17 mouse cellular contexts compared by ENCODE assay signal in the genomic region with DNA sequence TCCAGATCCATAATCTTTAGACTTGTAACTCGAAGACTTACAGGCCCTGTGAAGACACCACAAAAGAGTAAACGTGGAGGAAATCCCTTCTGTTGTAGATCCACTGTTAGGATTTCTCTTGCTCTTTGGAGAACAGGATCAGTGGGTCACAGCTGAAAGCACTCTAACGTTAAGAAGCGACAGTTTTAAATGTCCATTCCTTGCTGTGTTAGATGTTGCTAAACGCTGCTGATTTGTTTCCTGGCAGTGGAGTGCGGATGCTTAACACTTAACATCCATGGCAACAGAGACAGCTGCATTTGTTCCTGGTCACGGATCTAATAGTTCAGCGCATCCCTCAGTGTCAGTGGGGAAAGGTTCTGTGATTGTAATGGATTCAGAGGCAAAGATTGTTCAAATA. TPM values are rescaled to one million over a fixed set of nuclear protein-coding genes. Genes with fewer than 3 reads are reported as not detected.
"Had no signal": no experiment of that assay in that cellular context is flagged by ENCODE, and none has a peak within 500 bp of the region (broad histone marks: within the 10 kb centered on the region; RNA-seq: fewer than 3 reads in every experiment).

No protein-coding gene starts in this region.

- H3K27me3 ChIP-seq: limb, embryonic 12.5 days; liver, embryonic 13.5 days; midbrain, embryonic 13.5 days; stomach, embryonic 15.5 days had no signal

- H3K4me3 ChIP-seq: layer of hippocampus, adult 2 months; limb, embryonic 12.5 days; liver, embryonic 13.5 days; midbrain, embryonic 13.5 days; stomach, embryonic 15.5 days had no signal

- H3K4me2 ChIP-seq: limb, embryonic 12.5 days; liver, embryonic 13.5 days; midbrain, embryonic 13.5 days; stomach, embryonic 15.5 days had no signal

- H3K27ac ChIP-seq: layer of hippocampus, adult 2 months; limb, embryonic 12.5 days; liver, embryonic 13.5 days; midbrain, embryonic 13.5 days; stomach, embryonic 15.5 days had no signal

- DNase-seq: kidney, adult 18-20 months; liver; liver, embryonic 13.5 days; liver, postnatal 0 days; lung, postnatal 14 days; right cerebral cortex, postnatal 14 days; thymus, adult 2 months; thymus, postnatal 25 days had no signal

- H3K4me1 ChIP-seq: limb, embryonic 12.5 days; liver, embryonic 13.5 days; midbrain, embryonic 13.5 days had no signal

- ATAC-seq: liver, postnatal 0 days; midbrain, embryonic 13.5 days had no signal

- H3K9ac ChIP-seq: limb, embryonic 12.5 days; liver, embryonic 13.5 days; liver, postnatal 0 days; midbrain, embryonic 13.5 days; stomach, embryonic 15.5 days had no signal

- H3K36me3 ChIP-seq: limb, embryonic 12.5 days; liver, embryonic 13.5 days; midbrain, embryonic 13.5 days; stomach, embryonic 15.5 days had no signal

- H3K9me3 ChIP-seq: limb, embryonic 12.5 days; liver, embryonic 13.5 days; midbrain, embryonic 13.5 days; stomach, embryonic 15.5 days had no signal

RNA-seq across cellular contexts. Expression of a gene that starts 6.2 kb away (rescaled TPM):
- polyA plus RNA-seq: kidney, embryonic 16.5 days; limb, embryonic 12.5 days; liver, embryonic 13.5 days; midbrain, embryonic 13.5 days; spleen, adult 2 months; testis, adult 2 months; urinary bladder, adult 2 months had no signal

RNA-seq across cellular contexts. Expression of a gene that starts 21.2 kb away (rescaled TPM):
- polyA plus RNA-seq: kidney, embryonic 16.5 days; limb, embryonic 12.5 days; liver, embryonic 13.5 days; liver, postnatal 0 days; spleen, adult 2 months; thymus, adult 2 months; urinary bladder, adult 2 months had no signal

RNA-seq across cellular contexts. Expression of a gene that starts 31.5 kb away (rescaled TPM):
- polyA plus RNA-seq: kidney, embryonic 16.5 days; liver, embryonic 13.5 days; liver, postnatal 0 days; midbrain, embryonic 13.5 days; neural tube, embryonic 14.5 days; spleen, adult 2 months; stomach, embryonic 15.5 days; urinary bladder, adult 2 months had no signal

RNA-seq across cellular contexts. Expression of a gene that starts 34.4 kb away (rescaled TPM):
- polyA plus RNA-seq: kidney, embryonic 16.5 days; limb, embryonic 12.5 days; liver, embryonic 13.5 days; liver, postnatal 0 days; midbrain, embryonic 13.5 days; neural tube, embryonic 14.5 days; spleen, adult 2 months; stomach, embryonic 15.5 days; testis, adult 2 months; urinary bladder, adult 2 months had no signal

RNA-seq across cellular contexts. Expression of a gene that starts 58.2 kb away (rescaled TPM):
- polyA plus RNA-seq: limb, embryonic 12.5 days; liver, embryonic 13.5 days; liver, postnatal 0 days; spleen, adult 2 months; thymus, adult 2 months; urinary bladder, adult 2 months had no signal
